Mouse (Mus musculus): ENCODE measurements around the gene Hip1. TPM values are rescaled to one million over a fixed set of nuclear protein-coding genes. Genes with fewer than 3 reads are reported as not detected.

Gene Hip1
- polyA plus RNA-seq, 1 experiment from 2014 or later: 51.3 TPM

- no peak for DNase-seq (ENCODE audit: low spot score)
- Histone ChIP-seq H3K27ac (no peak overlapping the region), H3K4me3 (no peak overlapping the region), H3K36me3 (peaks cover 23% of the 10 kb centered on the region), H3K4me1 (replicated peaks) (peaks cover 26% of the 10 kb centered on the region), H3K27me3 (ENCODE audit: insufficient read depth, poor library complexity, severe bottlenecking) (no peaks in the 10 kb centered on the region), H3K9me3 (peaks cover 2% of the 10 kb centered on the region; the same call in 1 of the 2 replicates)
- 87% methylated on average over 6 of the region's 6 CpGs for WGBS
Observed at GRCm38 (mm10) chr5:135368312-135368711, 176.6 kb downstream of the Hip1 start.

GRCm38 (mm10) chr5:135367841-135368240, 177.1 kb downstream of the Hip1 start:
- WGBS: 57% methylated on average over 6 of the region's 6 CpGs
- Histone ChIP-seq H3K9me3 (no peaks in the 10 kb centered on the region), H3K27me3 (ENCODE audit: insufficient read depth, poor library complexity, severe bottlenecking) (no peaks in the 10 kb centered on the region), H3K27ac (no peak overlapping the region), H3K4me1 (replicated peaks) (peaks cover 26% of the 10 kb centered on the region), H3K4me3 (no peak overlapping the region), H3K36me3 (peaks cover 19% of the 10 kb centered on the region)
- no peak for DNase-seq (ENCODE audit: low spot score)

- H3K4me3 ChIP-seq: no peak overlapping the region
- no peaks in the 10 kb centered on the region for H3K36me3 ChIP-seq
- no peak overlapping the region for H3K27ac ChIP-seq
- H3K27me3 ChIP-seq (ENCODE audit: insufficient read depth, poor library complexity, severe bottlenecking): no peaks in the 10 kb centered on the region
- H3K9me3 ChIP-seq: no peaks in the 10 kb centered on the region
- peaks cover 5% of the 10 kb centered on the region; the same call in 1 of the 2 replicates for H3K4me1 ChIP-seq (replicated peaks)
- WGBS: 29% methylated on average over 12 of the region's 12 CpGs
- peak; percentile 67 for DNase-seq (ENCODE audit: low spot score)
Observed at GRCm38 (mm10) chr5:135363540-135363939, 181.4 kb downstream of the Hip1 start.

GRCm38 (mm10) chr5:135362572-135362971, 182.3 kb downstream of the Hip1 start:
- WGBS: 90% methylated on average over 3 of the region's 3 CpGs
- H3K4me1 ChIP-seq (replicated peaks): peaks cover 4% of the 10 kb centered on the region; the same call in 1 of the 2 replicates
- H3K27ac ChIP-seq: no peak overlapping the region
- no peak for DNase-seq (ENCODE audit: low spot score)
- no peak overlapping the region for H3K4me3 ChIP-seq
- H3K9me3 ChIP-seq: peaks cover 2% of the 10 kb centered on the region
- no peaks in the 10 kb centered on the region for H3K27me3 ChIP-seq (ENCODE audit: insufficient read depth, poor library complexity, severe bottlenecking)
- no peaks in the 10 kb centered on the region for H3K36me3 ChIP-seq

- no peak overlapping the region for H3K27ac ChIP-seq
- H3K4me1 ChIP-seq (replicated peaks): peaks cover 4% of the 10 kb centered on the region; the same call in 1 of the 2 replicates
- no peaks in the 10 kb centered on the region for H3K36me3 ChIP-seq
- DNase-seq (ENCODE audit: low spot score): no peak
- no peaks in the 10 kb centered on the region for H3K27me3 ChIP-seq (ENCODE audit: insufficient read depth, poor library complexity, severe bottlenecking)
- WGBS: 92% methylated on average over 2 of the region's 2 CpGs
- H3K4me3 ChIP-seq: no peak overlapping the region
- peaks cover 3% of the 10 kb centered on the region for H3K9me3 ChIP-seq
Observed at GRCm38 (mm10) chr5:135359772-135360171, 185.1 kb downstream of the Hip1 start.

DNA sequence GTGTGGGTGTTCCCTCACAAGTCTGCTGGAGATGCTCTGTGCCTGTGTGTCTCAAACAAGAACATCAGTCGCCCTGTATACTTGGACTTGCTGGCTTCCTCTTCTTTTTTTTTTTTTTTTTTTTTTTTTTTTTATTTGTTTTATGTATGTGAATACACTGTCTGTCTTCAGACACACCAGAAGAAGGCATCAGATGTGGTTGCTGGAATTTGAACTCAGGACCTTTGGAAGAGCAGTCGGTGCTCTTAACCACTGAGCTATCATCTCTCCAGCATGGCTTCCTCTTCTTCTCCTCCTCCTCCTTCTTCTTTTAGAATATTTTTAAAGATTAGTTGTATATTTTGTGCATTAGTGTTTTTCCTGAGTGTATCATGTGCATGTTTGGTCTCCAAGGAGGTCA, 187.4 kb downstream of the Hip1 start:
- H3K4me1 ChIP-seq (replicated peaks): no peaks in the 10 kb centered on the region; the same call in 1 of the 2 replicates
- WGBS: 82% methylated on average over 2 of the region's 2 CpGs
- no peak overlapping the region for H3K27ac ChIP-seq
- peaks cover 14% of the 10 kb centered on the region for H3K27me3 ChIP-seq (ENCODE audit: insufficient read depth, poor library complexity, severe bottlenecking)
- no peak for DNase-seq (ENCODE audit: low spot score)
- H3K4me3 ChIP-seq: no peak overlapping the region
- peaks cover 3% of the 10 kb centered on the region for H3K9me3 ChIP-seq
- H3K36me3 ChIP-seq: no peaks in the 10 kb centered on the region

Other genes starting within 250 kb of the Hip1 start
- 0.17 and 0.31 TPM in 2 replicates for gene Fkbp6, start 195.1 kb downstream of the Hip1 start, polyA plus RNA-seq (2016; fragmentation: Nextera tagmentation; extraction: Ambion mirVana)
- 0.08 TPM in 1 of 2 replicates, not detected in the other for gene Trim50, start 191.8 kb downstream of the Hip1 start, polyA plus RNA-seq (2016; fragmentation: Nextera tagmentation; extraction: Ambion mirVana)
- gene Nsun5, start 175.2 kb downstream of the Hip1 start, polyA plus RNA-seq (2016; fragmentation: Nextera tagmentation; extraction: Ambion mirVana): 44.1 and 46.1 TPM in 2 replicates
- gene Pom121, start 150.6 kb downstream of the Hip1 start, polyA plus RNA-seq (2016; fragmentation: Nextera tagmentation; extraction: Ambion mirVana): 19.5 and 20.9 TPM in 2 replicates
- gene Ccl26, start 18.4 kb upstream of the Hip1 start, polyA plus RNA-seq (2016; fragmentation: Nextera tagmentation; extraction: Ambion mirVana): not detected in 2 replicates
- 1.1 and 1.9 TPM in 2 replicates for gene Ccl24, start 27.9 kb upstream of the Hip1 start, polyA plus RNA-seq (2016; fragmentation: Nextera tagmentation; extraction: Ambion mirVana)
- 54.9 and 65.6 TPM in 2 replicates for gene Rhbdd2, start 87.5 kb upstream of the Hip1 start, polyA plus RNA-seq (2016; fragmentation: Nextera tagmentation; extraction: Ambion mirVana)
- gene Por, start 124.9 kb upstream of the Hip1 start, polyA plus RNA-seq (2016; fragmentation: Nextera tagmentation; extraction: Ambion mirVana): 105 and 106 TPM in 2 replicates
- gene Tmem120a, start 199.3 kb upstream of the Hip1 start, polyA plus RNA-seq (2016; fragmentation: Nextera tagmentation; extraction: Ambion mirVana): 67.0 and 74.3 TPM in 2 replicates
- 0.24 and 0.43 TPM in 2 replicates for gene Styxl1, start 233.3 kb upstream of the Hip1 start, polyA plus RNA-seq (2016; fragmentation: Nextera tagmentation; extraction: Ambion mirVana)
- gene Mdh2, start 233.4 kb upstream of the Hip1 start, polyA plus RNA-seq (2016; fragmentation: Nextera tagmentation; extraction: Ambion mirVana): 609 and 683 TPM in 2 replicates